Comparison of ENCODE assay signal across 14 mouse cellular contexts in the genomic region with DNA sequence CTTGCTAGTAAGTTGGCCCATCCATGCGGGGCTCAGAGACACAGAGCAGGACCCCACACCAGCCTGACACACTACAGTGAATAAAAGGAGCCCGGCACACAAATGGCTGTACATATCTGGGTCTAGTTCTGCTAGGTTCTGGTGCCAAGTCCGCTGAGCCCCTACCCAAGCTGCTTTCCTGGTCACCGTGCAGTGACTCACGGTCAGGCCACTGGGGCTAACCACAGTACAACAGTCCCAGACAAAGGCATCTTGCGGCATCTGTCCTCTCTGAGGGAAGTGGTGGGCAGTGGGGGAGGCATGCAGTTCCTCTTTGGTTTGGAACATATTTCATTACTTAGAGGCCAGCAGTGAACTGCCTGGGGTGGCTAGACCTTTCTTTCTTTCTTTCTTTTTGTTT. TPM values are rescaled to one million over a fixed set of nuclear protein-coding genes. Genes with fewer than 3 reads are reported as not detected.
DNase-seq lines count a peak whose midpoint lies in the region; ATAC-seq and TF ChIP-seq lines count a peak whose summit lies in the region.
"Had no signal": no experiment of that assay in that cellular context is flagged by ENCODE, and none has a peak within 500 bp of the region (broad histone marks: within the 10 kb centered on the region; RNA-seq: fewer than 3 reads in every experiment).

No protein-coding gene starts in this region.

- no peak for TF ChIP-seq POLR2A in bone marrow macrophage, adult 2 months (IDR thresholded peaks at IDR 0.05; ENCODE audit: borderline replicate concordance, low read depth, low read length)
- TF ChIP-seq POLR2A in liver, adult 2 months (IDR thresholded peaks at IDR 0.05; ENCODE audit: extremely low read depth, insufficient read depth, low read length), result no peak

- peak; percentile 91 for ATAC-seq in monocyte, adult 5-6 weeks (replicated peaks; ENCODE audit: insufficient number of reproducible peaks, low FRiP score, low TSS enrichment, poor library complexity, severe bottlenecking)
- ATAC-seq: hindbrain, postnatal 0 days had no signal

- peaks cover 26% of the 10 kb centered on the region for H3K4me1 ChIP-seq in bone marrow macrophage, adult 2 months (ENCODE audit: control insufficient read depth, insufficient read depth, low read length)
- H3K4me1 ChIP-seq in liver, adult 2 months (ENCODE audit: control insufficient read depth, insufficient read depth, low read length), result no peaks in the 10 kb centered on the region
- H3K4me1 ChIP-seq: embryonic facial prominence, embryonic 13.5 days had no signal

- H3K4me3 ChIP-seq in bone marrow macrophage, adult 2 months (ENCODE audit: insufficient read depth, low read length), result peak overlapping the region; percentile 75
- H3K4me3 ChIP-seq in liver, adult 2 months (ENCODE audit: insufficient read depth, low read depth, low read length), result no peak overlapping the region
- H3K4me3 ChIP-seq: embryonic facial prominence, embryonic 13.5 days had no signal

- no peaks in the 10 kb centered on the region for H3K27me3 ChIP-seq in liver, adult 2 months (ENCODE audit: control insufficient read depth, insufficient read depth, low read length)
- H3K27me3 ChIP-seq: embryonic facial prominence, embryonic 13.5 days had no signal

- TF ChIP-seq CTCF in bone marrow macrophage, adult 2 months (IDR thresholded peaks at IDR 0.05; ENCODE audit: low read depth, low read length), result no peak
- TF ChIP-seq CTCF in liver, adult 2 months (IDR thresholded peaks at IDR 0.05; ENCODE audit: low read depth, low read length), result no peak

- H3K9ac ChIP-seq in liver, adult 2 months (ENCODE audit: low read depth, low read length), result no peak overlapping the region
- H3K9ac ChIP-seq: embryonic facial prominence, embryonic 13.5 days had no signal

- H3K27ac ChIP-seq in bone marrow macrophage, adult 2 months (ENCODE audit: insufficient read depth, low read depth, low read length), result peak overlapping the region; percentile 99
- H3K27ac ChIP-seq in liver, adult 2 months (replicated peaks; ENCODE audit: insufficient read depth, low read depth, low read length), result no peak overlapping the region
- H3K27ac ChIP-seq: embryonic facial prominence, embryonic 13.5 days; hindbrain, postnatal 0 days had no signal

- intact Hi-C loops in left cerebral cortex, postnatal 10 days (cut with DNase I), result no loop called here

- H3K36me3 ChIP-seq in liver, adult 2 months (ENCODE audit: control insufficient read depth, insufficient read depth, low read length), result peaks cover 18% of the 10 kb centered on the region; the same call in 1 of the 2 replicates

- H3K79me2 ChIP-seq in liver, adult 2 months (ENCODE audit: control insufficient read depth, insufficient read depth, low read length), result no peaks in the 10 kb centered on the region

- WGBS in liver, adult 2 months, result 93% methylated on average over 6 of the region's 6 CpGs

- peak; percentile 32 for DNase-seq in left cerebral cortex, adult 11 months (ENCODE audit: low spot score)
- DNase-seq in left cerebral cortex, postnatal 10 days (ENCODE audit: extremely low spot score in 1 of 2, low spot score in 2 of 2), result no peak
- peak; percentile 16 for DNase-seq in liver, adult 2 months (ENCODE audit: extremely low read depth, low read depth, low spot score)
- no peak for DNase-seq in cerebellum, postnatal 36 days
- no peak for DNase-seq in left cerebral cortex, adult 18-20 months (ENCODE audit: low spot score in 2 of 2)
- DNase-seq: cerebellum, adult 11 months; kidney, postnatal 4 days; right cerebral cortex, adult 18-20 months had no signal

RNA-seq across cellular contexts. Expression of a gene that starts 36.6 kb away (rescaled TPM):
- total RNA-seq in left cerebral cortex, postnatal 10 days (2021), result 100 to 1,000 TPM; 117 to 122 TPM
- polyA plus RNA-seq in bone marrow macrophage, adult 2 months (2012; ENCODE audit: insufficient read depth, insufficient read length, missing spikeins), result 156 and 194 TPM in 2 replicates
- 11.8 and 14.0 TPM in 2 replicates for total RNA-seq in liver, adult 2 months (2014; rRNA removed)
- polyA plus RNA-seq in liver, adult 2 months (2012; rRNA removed), result 12.0 and 13.6 TPM in 2 replicates
- total RNA-seq in monocyte, adult 5-6 weeks (2017), result 129 to 177 TPM (median 136 TPM) in 3 replicates
- 10 to 100 TPM; 86.7 to 88.5 TPM for total RNA-seq in left cerebral cortex, adult 18-20 months (2021)

RNA-seq across cellular contexts. Expression of a gene that starts 48.6 kb away (rescaled TPM):
- total RNA-seq in left cerebral cortex, postnatal 10 days (2021), result 10 to 100 TPM; 20.7 to 31.8 TPM
- 15.3 and 18.5 TPM in 2 replicates for polyA plus RNA-seq in bone marrow macrophage, adult 2 months (2012; ENCODE audit: insufficient read depth, insufficient read length, missing spikeins)
- total RNA-seq in liver, adult 2 months (2014; rRNA removed), result 1.6 and 3.3 TPM in 2 replicates
- 5.0 and 5.5 TPM in 2 replicates for polyA plus RNA-seq in liver, adult 2 months (2012; rRNA removed)
- 11.1 to 23.4 TPM (median 17.9 TPM) in 3 replicates for total RNA-seq in monocyte, adult 5-6 weeks (2017)
- total RNA-seq in left cerebral cortex, adult 18-20 months (2021), result 10 to 100 TPM; 24.3 to 27.1 TPM

RNA-seq across cellular contexts. Expression of a gene that starts 58.4 kb away (rescaled TPM):
- not detected for total RNA-seq in left cerebral cortex, postnatal 10 days (2021)
- not detected in 2 replicates for polyA plus RNA-seq in bone marrow macrophage, adult 2 months (2012; ENCODE audit: insufficient read depth, insufficient read length, missing spikeins)
- total RNA-seq in liver, adult 2 months (2014; rRNA removed), result not detected in 2 replicates
- not detected in 2 replicates for polyA plus RNA-seq in liver, adult 2 months (2012; rRNA removed)
- not detected in 3 replicates for total RNA-seq in monocyte, adult 5-6 weeks (2017)
- not detected for total RNA-seq in left cerebral cortex, adult 18-20 months (2021)
- total RNA-seq: midbrain, postnatal 0 days had no signal
- polyA plus RNA-seq: embryonic facial prominence, embryonic 13.5 days; heart, embryonic 11.5 days; midbrain, postnatal 0 days had no signal

Comparison
In these comparisons a context has a peak if more than half of its experiments do, and no peak if none do; other contexts are left out.
1. DNase-seq: peak in left cerebral cortex, adult 11 months (single experiment) and liver, adult 2 months (single experiment); none in left cerebral cortex, postnatal 10 days (0 of 2), cerebellum, postnatal 36 days (0 of 2) and left cerebral cortex, adult 18-20 months (0 of 2).